Mouse (Mus musculus) forebrain, postnatal 0 days (tissue): ENCODE measurements around the gene Fbn1. TPM values are rescaled to one million over a fixed set of nuclear protein-coding genes. Genes with fewer than 3 reads are reported as not detected.

Experiments used
- ATAC-seq: fragments of 200-750 bp; cut with Nextera tagmentation; 2 replicates; pipeline ENCODE4 v1.8.0; 2017; ENCODE audit warnings: mild to moderate bottlenecking, moderate library complexity
- DNase-seq: peaks from one replicate; pipeline ENCODE4 v3.0.0-alpha.2; 2015
- H3K27ac ChIP-seq: fragments of 300-500 bp; sonication (generic); 2 replicates; pipeline ENCODE4 v1.5.1; 2014; ENCODE audit warnings: low read depth, mild to moderate bottlenecking, antibody characterized with exemption, low read length, moderate library complexity, mixed read lengths
- H3K27me3 ChIP-seq: fragments of 300-500 bp; sonication (generic); 2 replicates; pipeline ENCODE4 v1.6.1; 2014; ENCODE audit warnings: mild to moderate bottlenecking, low read length, mixed read lengths; ENCODE audit not compliant: insufficient read depth
- H3K36me3 ChIP-seq: fragments of 300-500 bp; sonication (generic); 2 replicates; pipeline ENCODE4 v1.6.1; 2014; ENCODE audit warnings: mild to moderate bottlenecking, moderate library complexity; ENCODE audit not compliant: insufficient read depth
- H3K4me1 ChIP-seq: fragments of 300-500 bp; sonication (generic); 2 replicates; pipeline ENCODE4 v1.6.1; 2014; ENCODE audit warnings: antibody characterized with exemption; ENCODE audit not compliant: insufficient read depth
- H3K4me2 ChIP-seq: fragments of 300-500 bp; sonication (generic); 2 replicates; pipeline ENCODE4 v1.6.1; 2014; ENCODE audit warnings: low read depth, mild to moderate bottlenecking, moderate library complexity
- H3K4me3 ChIP-seq: fragments of 300-500 bp; sonication (generic); 2 replicates; pipeline ENCODE4 v1.5.1; 2014; ENCODE audit warnings: low read depth, low read length, mixed read lengths
- H3K9ac ChIP-seq: fragments of 300-500 bp; sonication (generic); 2 replicates; pipeline ENCODE4 v1.6.1; 2014; ENCODE audit warnings: mild to moderate bottlenecking
- H3K9me3 ChIP-seq: fragments of 300-500 bp; sonication (generic); 2 replicates; pipeline ENCODE4 v1.6.1; 2016; ENCODE audit warnings: low read length
- CTCF ChIP-seq: sonication (generic); IDR thresholded peaks from 2 replicates; pipeline ENCODE4 v1.5.1; 2016; ENCODE audit warnings: antibody characterized with exemption, control low read depth, low read depth
- WGBS: fragments of 180-500 bp; shearing (Covaris S2); extraction: QIAGEN DNeasy Blood & Tissue Kit; methylation state at CpG from one replicate; pipeline ENCODE4 v1.1.7; 2014; 5-methylcytosine and 5-hydroxymethylcytosine counted together
- polyA plus RNA-seq: library from polyadenylated mRNA; unstranded; fragments of >200 nt; fragmentation: Nextera tagmentation; extraction: Ambion mirVana; gene quantifications from 2 replicates; pipeline ENCODE4 v1.2.1, GENCODE M21; 2015
- total RNA-seq: library from RNA; depleted of rRNA; stranded (reverse); fragments of >200 nt; gene quantifications from 2 replicates; pipeline ENCODE4 v1.2.3, GENCODE M21; 2014

Fbn1 gene
- total and polyA plus RNA-seq, 2 experiments from 2014 or later = 1.7 to 16.7 TPM

GRCm38 (mm10) chr2:125318371-125319061 is 189.3 kb downstream of the Fbn1 start:
- 89% methylated on average over 5 of the region's 5 CpGs for WGBS
- Histone ChIP-seq H3K9ac (no peak overlapping the region), H3K36me3 (peaks cover 19% of the 10 kb centered on the region), H3K4me2 (no peak overlapping the region), H3K4me3 (no peak overlapping the region), H3K9me3 (no peaks in the 10 kb centered on the region), H3K27me3 (no peaks in the 10 kb centered on the region), H3K4me1 (no peaks in the 10 kb centered on the region), H3K27ac (no peak overlapping the region)
- DNase-seq (no peak), ATAC-seq (no peak)
- no peak for TF ChIP-seq CTCF

GRCm38 (mm10) chr2:125315203-125315602 is 192.6 kb downstream of the Fbn1 start:
- WGBS = 90% methylated on average over 3 of the region's 3 CpGs
- DNase-seq = no peak

GRCm38 (mm10) chr2:125314169-125314925 is 193.4 kb downstream of the Fbn1 start:
- no peak for DNase-seq
- Histone ChIP-seq H3K27me3 (no peaks in the 10 kb centered on the region), H3K9ac (no peak overlapping the region), H3K4me3 (no peak overlapping the region), H3K4me1 (no peaks in the 10 kb centered on the region), H3K9me3 (no peaks in the 10 kb centered on the region), H3K36me3 (peaks cover 33% of the 10 kb centered on the region), H3K4me2 (no peak overlapping the region), H3K27ac (no peak overlapping the region)
- TF ChIP-seq CTCF = no peak
- WGBS = 88% methylated on average over 16 of the region's 16 CpGs
- ATAC-seq = no peak

More at GRCm38 (mm10) chr2:125315203-125315602, 192.6 kb downstream of the Fbn1 start:
- H3K4me3 ChIP-seq = no peak overlapping the region
- H3K4me1 ChIP-seq = no peaks in the 10 kb centered on the region
- TF ChIP-seq CTCF = no peak
- H3K27ac ChIP-seq = no peak overlapping the region
- no peaks in the 10 kb centered on the region for H3K9me3 ChIP-seq
- no peak overlapping the region for H3K4me2 ChIP-seq
- H3K9ac ChIP-seq = no peak overlapping the region
- no peaks in the 10 kb centered on the region for H3K27me3 ChIP-seq
- peaks cover 32% of the 10 kb centered on the region for H3K36me3 ChIP-seq
- no peak for ATAC-seq

GRCm38 (mm10) chr2:125309710-125310109 is 198.1 kb downstream of the Fbn1 start:
- no peak for ATAC-seq
- WGBS = 89% methylated on average over 10 of the region's 10 CpGs
- no peak overlapping the region for H3K9ac ChIP-seq
- no peaks in the 10 kb centered on the region for H3K4me1 ChIP-seq
- no peak overlapping the region for H3K27ac ChIP-seq
- no peak for TF ChIP-seq CTCF
- no peak overlapping the region for H3K4me3 ChIP-seq
- H3K36me3 ChIP-seq = peaks cover 52% of the 10 kb centered on the region
- DNase-seq = no peak
- no peaks in the 10 kb centered on the region for H3K27me3 ChIP-seq
- H3K9me3 ChIP-seq = no peaks in the 10 kb centered on the region
- H3K4me2 ChIP-seq = no peak overlapping the region

GRCm38 (mm10) chr2:125305671-125306070 is 202.1 kb downstream of the Fbn1 start:
- H3K4me3 ChIP-seq = no peak overlapping the region
- DNase-seq (no peak), ATAC-seq (no peak)
- no peak for TF ChIP-seq CTCF
- H3K9me3 ChIP-seq = no peaks in the 10 kb centered on the region
- no peak overlapping the region for H3K4me2 ChIP-seq
- no peaks in the 10 kb centered on the region for H3K4me1 ChIP-seq
- no peak overlapping the region for H3K9ac ChIP-seq
- 89% methylated on average over 3 of the region's 3 CpGs for WGBS
- no peaks in the 10 kb centered on the region for H3K27me3 ChIP-seq
- H3K27ac ChIP-seq = no peak overlapping the region
- H3K36me3 ChIP-seq = peaks cover 41% of the 10 kb centered on the region

GRCm38 (mm10) chr2:125304746-125305145 is 203.0 kb downstream of the Fbn1 start:
- H3K36me3 ChIP-seq = peaks cover 41% of the 10 kb centered on the region
- TF ChIP-seq CTCF = no peak
- no peak overlapping the region for H3K27ac ChIP-seq
- 77% methylated on average over 3 of the region's 3 CpGs for WGBS
- no peak overlapping the region for H3K4me2 ChIP-seq
- H3K27me3 ChIP-seq = no peaks in the 10 kb centered on the region
- no peak overlapping the region for H3K9ac ChIP-seq
- H3K9me3 ChIP-seq = no peaks in the 10 kb centered on the region
- DNase-seq = peak; percentile 5
- ATAC-seq = no peak
- H3K4me3 ChIP-seq = no peak overlapping the region
- no peaks in the 10 kb centered on the region for H3K4me1 ChIP-seq

GRCm38 (mm10) chr2:125303764-125304384 is 203.9 kb downstream of the Fbn1 start:
- H3K4me1 ChIP-seq = no peaks in the 10 kb centered on the region
- 85% methylated on average over 5 of the region's 5 CpGs for WGBS
- H3K9ac ChIP-seq = no peak overlapping the region
- no peak overlapping the region for H3K4me3 ChIP-seq
- TF ChIP-seq CTCF = peak; percentile 48
- DNase-seq (no peak), ATAC-seq (no peak)
- H3K9me3 ChIP-seq = no peaks in the 10 kb centered on the region
- no peaks in the 10 kb centered on the region for H3K27me3 ChIP-seq
- H3K27ac ChIP-seq = no peak overlapping the region
- peaks cover 35% of the 10 kb centered on the region for H3K36me3 ChIP-seq
- no peak overlapping the region for H3K4me2 ChIP-seq
